10 mouse cellular contexts compared by ENCODE assay signal in genomic region chr1:169166041-169166850, GRCm38 (mm10).
A peak's percentile ranks its signal among the peaks of the same experiment; 100 is the strongest.
DNase-seq lines count a peak whose midpoint lies in the region; ATAC-seq and TF ChIP-seq lines count a peak whose summit lies in the region.
"Had no signal": no experiment of that assay in that cellular context is flagged by ENCODE, and none has a peak within 500 bp of the region (broad histone marks: within the 10 kb centered on the region; RNA-seq: fewer than 3 reads in every experiment).

No protein-coding gene starts in this region.

- no peaks in the 10 kb centered on the region for H3K79me2 ChIP-seq in heart, adult 2 months (replicated peaks; ENCODE audit: control insufficient read depth, insufficient read depth, low read length)

- H3K27ac ChIP-seq in heart, adult 2 months, result no peak overlapping the region
- H3K27ac ChIP-seq in lung, embryonic 15.5 days, result no peak overlapping the region
- H3K27ac ChIP-seq: forebrain, embryonic 12.5 days had no signal

- no peak for TF ChIP-seq EP300 in heart, adult 2 months (IDR thresholded peaks at IDR 0.05; ENCODE audit: insufficient read depth, low read depth, low read length)

- no peaks in the 10 kb centered on the region; the same call in 1 of the 2 replicates for H3K4me1 ChIP-seq in heart, adult 2 months (ENCODE audit: control insufficient read depth, insufficient read depth, low read length)
- H3K4me1 ChIP-seq in lung, embryonic 15.5 days, result 0 out of 2 replicates have a peak, but pooled peaks cover 5% of the 10 kb centered on the region
- H3K4me1 ChIP-seq: forebrain, embryonic 12.5 days had no signal

- peak; percentile 24 to 30 for DNase-seq in heart, adult 9 months (ENCODE audit: low spot score in 2 of 2)
- no peak for DNase-seq in heart, adult 2 months
- DNase-seq in adipocyte (ENCODE audit: low spot score), result peak; percentile 76
- DNase-seq in gonadal fat pad, adult 2 months (ENCODE audit: low read depth), result peak; percentile 80
- no peak for DNase-seq in layer of hippocampus, adult 8-10 months (ENCODE audit: low spot score in 2 of 2)
- DNase-seq in frontal cortex, postnatal 25 days (ENCODE audit: low spot score in 2 of 2), result no peak
- DNase-seq: thymus, adult 2 months had no signal

- ATAC-seq in lung, embryonic 15.5 days (ENCODE audit: borderline replicate concordance, extremely low read depth, low FRiP score, low TSS enrichment), result 0 out of 2 replicates have a peak, but pooled peaks have one; percentile 52

- WGBS in heart, adult 2 months, result 71% methylated on average over 5 of the region's 5 CpGs
- 61% methylated on average over 5 of the region's 5 CpGs for WGBS in lung, embryonic 15.5 days

- H3K4me3 ChIP-seq in heart, adult 2 months, result no peak overlapping the region
- H3K4me3 ChIP-seq in lung, embryonic 15.5 days, result no peak overlapping the region
- H3K4me3 ChIP-seq: forebrain, embryonic 12.5 days; myocyte had no signal

- no peak overlapping the region for H3K9ac ChIP-seq in heart, adult 2 months (ENCODE audit: low read depth, low read length)
- no peak overlapping the region for H3K9ac ChIP-seq in lung, embryonic 15.5 days
- H3K9ac ChIP-seq: forebrain, embryonic 12.5 days had no signal

- H3K9me3 ChIP-seq in lung, embryonic 15.5 days, result no peaks in the 10 kb centered on the region
- H3K9me3 ChIP-seq: forebrain, embryonic 12.5 days had no signal

- no peak for TF ChIP-seq POLR2A in heart, adult 2 months (IDR thresholded peaks at IDR 0.05; ENCODE audit: insufficient read depth, low read depth, low read length)

- intact Hi-C loops in heart, adult 2 months (cut with DNase I), result no loop called here

- H3K27me3 ChIP-seq in heart, adult 2 months (ENCODE audit: control insufficient read depth, insufficient read depth, low read length), result no peaks in the 10 kb centered on the region
- H3K27me3 ChIP-seq in lung, embryonic 15.5 days, result no peaks in the 10 kb centered on the region
- H3K27me3 ChIP-seq: forebrain, embryonic 12.5 days had no signal

- no peak for TF ChIP-seq CTCF in heart, adult 2 months (IDR thresholded peaks at IDR 0.05)

- H3K36me3 ChIP-seq in heart, adult 2 months (ENCODE audit: control insufficient read depth, insufficient read depth, low read length), result no peaks in the 10 kb centered on the region
- H3K36me3 ChIP-seq in lung, embryonic 15.5 days, result no peaks in the 10 kb centered on the region
- H3K36me3 ChIP-seq: forebrain, embryonic 12.5 days had no signal

- H3K4me2 ChIP-seq in lung, embryonic 15.5 days, result no peak overlapping the region
- H3K4me2 ChIP-seq: forebrain, embryonic 12.5 days had no signal

Comparison
In these comparisons a context has a peak if more than half of its experiments do, and no peak if none do; other contexts are left out.
1. DNase-seq: peak in heart, adult 9 months (2 of 2), adipocyte (single experiment) and gonadal fat pad, adult 2 months (single experiment); none in heart, adult 2 months (0 of 2), layer of hippocampus, adult 8-10 months (0 of 2) and frontal cortex, postnatal 25 days (0 of 2).